Mouse (Mus musculus): ENCODE results near the gene Plcb1.

Gene Plcb1

GRCm38 (mm10) chr2:135409418-135410097, 623.7 kb downstream of the Plcb1 start:
- DNase-seq (ENCODE audit: low spot score): no peak

GRCm38 (mm10) chr2:135411675-135412074, 625.8 kb downstream of the Plcb1 start:
- no peak for DNase-seq (ENCODE audit: low spot score)

GRCm38 (mm10) chr2:135415137-135415536, 629.3 kb downstream of the Plcb1 start:
- DNase-seq (ENCODE audit: low spot score): no peak

GRCm38 (mm10) chr2:135419301-135419700, 633.4 kb downstream of the Plcb1 start:
- no peak for DNase-seq (ENCODE audit: low spot score)

- DNase-seq (ENCODE audit: low spot score): no peak
These were observed 649.2 kb downstream of the Plcb1 start for GRCm38 (mm10) chr2:135434947-135435515.

- DNase-seq (ENCODE audit: low spot score): no peak
These were observed 653.2 kb downstream of the Plcb1 start for GRCm38 (mm10) chr2:135439034-135439433.

- no peak for DNase-seq (ENCODE audit: low spot score)
These were observed 654.0 kb downstream of the Plcb1 start for GRCm38 (mm10) chr2:135439546-135440517.

- DNase-seq (ENCODE audit: low spot score): no peak
These were observed 667.7 kb downstream of the Plcb1 start for GRCm38 (mm10) chr2:135453581-135453980.

GRCm38 (mm10) chr2:135454015-135454414, 668.1 kb downstream of the Plcb1 start:
- DNase-seq (ENCODE audit: low spot score): no peak

- no peak for DNase-seq (ENCODE audit: low spot score)
These were observed 668.6 kb downstream of the Plcb1 start for GRCm38 (mm10) chr2:135454455-135454854.

GRCm38 (mm10) chr2:135467895-135468294, 682.0 kb downstream of the Plcb1 start:
- DNase-seq (ENCODE audit: low spot score): no peak

- no peak for DNase-seq (ENCODE audit: low spot score)
These were observed 688.2 kb downstream of the Plcb1 start for GRCm38 (mm10) chr2:135474107-135474506.

- no peak for DNase-seq (ENCODE audit: low spot score)
These were observed 699.4 kb downstream of the Plcb1 start for GRCm38 (mm10) chr2:135485248-135485647.

- DNase-seq (ENCODE audit: low spot score): no peak
These were observed 702.4 kb downstream of the Plcb1 start for GRCm38 (mm10) chr2:135488277-135488676.

GRCm38 (mm10) chr2:135489127-135489526, 703.3 kb downstream of the Plcb1 start:
- no peak for DNase-seq (ENCODE audit: low spot score)

GRCm38 (mm10) chr2:135492777-135493176, 706.9 kb downstream of the Plcb1 start:
- DNase-seq (ENCODE audit: low spot score): no peak

- DNase-seq (ENCODE audit: low spot score): no peak
These were observed 710.7 kb downstream of the Plcb1 start for GRCm38 (mm10) chr2:135496553-135496952.

- no peak for DNase-seq (ENCODE audit: low spot score)
These were observed 711.4 kb downstream of the Plcb1 start for GRCm38 (mm10) chr2:135497251-135497650.

- DNase-seq (ENCODE audit: low spot score): no peak
These were observed 715.0 kb downstream of the Plcb1 start for GRCm38 (mm10) chr2:135500872-135501271.

GRCm38 (mm10) chr2:135503328-135503997, 717.6 kb downstream of the Plcb1 start:
- no peak for DNase-seq (ENCODE audit: low spot score)

GRCm38 (mm10) chr2:135503998-135504354, 718.1 kb downstream of the Plcb1 start:
- DNase-seq (ENCODE audit: low spot score): no peak

- DNase-seq (ENCODE audit: low spot score): no peak
These were observed 721.2 kb downstream of the Plcb1 start for GRCm38 (mm10) chr2:135507111-135507510.

Data from spleen, adult 12 weeks (tissue).